Mouse (Mus musculus): ENCODE results near the gene Slc25a1.

The Slc25a1 gene

DNA sequence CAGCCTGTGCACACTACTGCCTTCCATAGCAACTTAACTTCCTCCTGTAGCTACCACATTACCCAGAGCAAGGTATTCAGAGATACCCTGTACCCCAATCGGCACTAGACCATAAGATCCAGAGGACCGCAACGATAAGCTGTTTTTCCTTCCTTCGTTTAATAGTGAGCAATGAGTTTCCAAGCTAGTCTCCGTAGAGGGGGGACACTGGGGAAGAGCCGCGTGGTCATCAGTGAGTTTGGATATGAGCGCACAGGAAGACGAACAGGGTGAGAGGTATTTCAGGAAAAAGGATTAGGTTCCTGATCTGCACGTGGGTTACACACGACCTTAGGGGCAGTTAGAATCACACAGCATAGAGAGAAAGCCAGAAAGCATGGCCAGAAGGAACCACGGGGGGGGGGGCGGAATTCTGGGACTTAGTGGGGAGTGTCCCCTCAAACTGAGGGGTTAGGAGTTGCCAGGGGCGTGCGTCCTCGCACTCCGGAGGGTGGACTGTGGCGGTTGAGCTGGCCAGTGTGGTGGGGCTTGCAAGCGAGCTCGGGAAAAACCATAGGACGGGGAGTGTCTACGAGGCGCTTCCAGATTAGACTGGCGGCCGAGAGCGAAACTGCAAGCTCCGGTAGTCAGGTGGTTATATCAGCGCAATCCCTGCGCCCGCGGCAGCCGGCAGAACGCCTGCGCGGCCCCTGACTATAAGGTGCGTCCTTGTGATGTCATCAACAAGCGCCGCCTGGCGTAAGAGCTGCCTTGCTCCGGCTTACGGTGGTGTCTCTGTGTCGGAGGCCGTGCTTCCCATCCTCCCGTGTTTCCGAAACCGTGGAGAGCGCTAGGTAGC lies 6.5 kb downstream of the Slc25a1 start:
- peak; percentile 97 for DNase-seq

DNA sequence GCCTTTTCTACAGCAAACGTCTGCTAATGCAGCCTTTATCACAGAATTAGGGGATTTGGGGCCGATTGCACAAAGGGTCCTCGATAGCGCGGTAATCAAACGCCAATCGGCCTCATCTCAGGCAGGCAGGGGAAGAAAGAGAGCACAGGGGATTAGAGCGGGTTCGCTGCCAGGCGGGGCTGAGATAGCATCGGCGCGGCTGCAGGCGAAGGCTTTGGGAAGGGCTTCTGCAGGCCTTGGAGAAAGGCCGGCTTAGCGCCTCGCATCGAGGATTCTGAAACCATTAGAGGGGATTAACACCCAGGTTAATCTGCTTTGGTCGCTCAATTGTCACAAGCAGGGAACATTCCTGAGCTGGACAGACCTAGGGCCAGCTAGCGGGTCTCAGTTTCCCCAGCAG lies 7.4 kb downstream of the Slc25a1 start:
- DNase-seq: no peak

DNA sequence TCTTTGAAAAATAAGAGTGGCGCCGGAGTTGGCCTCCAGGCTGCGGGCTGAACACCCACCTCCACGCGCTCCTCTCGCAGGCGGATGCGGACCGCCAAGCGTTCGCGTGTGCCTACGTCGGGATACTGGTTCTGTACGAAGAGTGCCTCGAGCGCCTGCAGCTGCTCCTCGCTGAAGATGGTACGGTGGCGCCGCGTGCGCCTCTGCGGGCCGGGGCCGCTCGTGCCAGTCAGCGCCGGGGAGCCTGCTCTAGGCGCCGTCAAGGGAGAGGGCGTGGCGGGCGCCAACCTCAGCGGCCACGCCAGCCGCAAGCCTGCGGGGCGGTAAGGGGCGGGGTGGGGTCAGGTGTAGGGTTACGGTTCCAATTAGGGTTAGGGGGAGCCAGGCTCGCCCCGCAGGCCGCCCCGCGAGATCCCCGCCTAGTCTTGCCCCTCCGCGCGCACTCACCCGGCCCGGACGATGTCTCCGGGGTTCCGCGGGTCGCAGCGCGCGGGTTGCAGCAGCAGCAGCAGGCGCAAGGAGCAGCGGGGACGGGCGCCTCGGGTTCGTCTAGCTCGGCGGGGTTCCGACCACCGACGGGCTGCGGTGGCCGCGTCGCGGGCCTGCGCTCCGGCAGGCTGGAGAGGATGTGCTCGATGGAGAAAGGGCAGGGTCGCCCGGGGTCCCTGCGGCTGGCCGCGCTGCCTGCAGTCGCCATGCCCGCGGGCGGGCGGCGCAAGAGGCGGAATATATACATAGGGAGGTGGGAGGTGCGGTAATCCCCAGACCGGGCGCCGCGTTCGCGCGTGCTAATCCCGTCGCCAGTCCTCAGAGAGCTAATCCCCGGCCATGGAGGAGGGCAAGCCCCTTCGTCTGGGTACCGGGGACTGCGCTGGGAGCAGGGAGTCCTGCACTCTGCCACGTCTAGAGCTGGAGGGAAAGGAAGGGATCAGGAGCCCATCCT lies 13.4 kb downstream of the Slc25a1 start, which contains the start of gene Gsc2:
TSS of gene Gsc2 (minus strand) at position 753 of the 943 bp plus-strand sequence.
- no peak for DNase-seq

GRCm38 (mm10) chr16:17911052-17911595 lies 16.9 kb downstream of the Slc25a1 start, which contains the start of gene Ess2:
TSS of gene Ess2 (minus strand) at chr16:17911348.
- DNase-seq: peak; percentile 95

DNA sequence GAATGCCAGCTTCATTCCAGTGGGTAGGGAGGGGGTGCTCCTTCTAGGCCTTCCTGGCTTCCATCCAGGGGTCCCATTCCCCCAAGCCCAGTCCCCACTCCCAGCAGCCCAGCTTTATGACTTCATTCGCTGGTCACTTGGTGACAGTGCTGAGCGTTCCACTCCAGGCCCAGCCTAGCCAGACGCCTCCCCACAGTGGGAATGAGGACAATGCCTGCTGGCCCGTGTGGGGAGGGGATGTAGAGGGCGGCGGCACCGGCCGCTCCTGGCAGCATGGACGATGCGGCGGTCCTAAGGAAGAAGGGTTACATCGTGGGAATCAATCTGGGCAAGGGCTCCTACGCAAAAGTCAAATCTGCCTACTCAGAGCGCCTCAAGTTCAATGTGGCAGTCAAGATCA lies 29.6 kb downstream of the Slc25a1 start, which contains the start of the genes Dgcr2 and Tssk2:
TSS of gene Dgcr2 (minus strand) at position 101 of the 400 bp plus-strand sequence.
TSS of gene Tssk2 (plus strand) at position 176 of the 400 bp plus-strand sequence.
- no peak for DNase-seq

DNA sequence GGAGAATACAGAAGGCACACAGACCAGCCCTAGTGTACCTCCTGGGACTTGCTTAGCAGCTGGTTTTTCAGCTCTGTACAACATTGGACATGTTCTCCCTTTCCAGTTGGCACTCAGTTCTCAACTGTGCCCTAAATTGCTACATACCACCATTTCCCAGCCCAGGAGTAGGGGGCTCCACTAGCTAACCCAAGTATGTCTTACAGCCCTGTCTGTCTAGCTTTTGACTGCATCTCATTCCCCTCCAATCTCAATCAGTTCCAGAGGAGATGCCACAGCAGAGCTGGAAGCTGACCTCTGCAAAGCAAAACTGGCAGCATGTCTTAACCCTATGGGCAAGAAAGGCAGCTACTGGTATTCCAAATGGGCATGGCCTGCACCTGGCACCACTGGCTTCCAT lies 31.9 kb downstream of the Slc25a1 start:
- no peak for DNase-seq

DNA sequence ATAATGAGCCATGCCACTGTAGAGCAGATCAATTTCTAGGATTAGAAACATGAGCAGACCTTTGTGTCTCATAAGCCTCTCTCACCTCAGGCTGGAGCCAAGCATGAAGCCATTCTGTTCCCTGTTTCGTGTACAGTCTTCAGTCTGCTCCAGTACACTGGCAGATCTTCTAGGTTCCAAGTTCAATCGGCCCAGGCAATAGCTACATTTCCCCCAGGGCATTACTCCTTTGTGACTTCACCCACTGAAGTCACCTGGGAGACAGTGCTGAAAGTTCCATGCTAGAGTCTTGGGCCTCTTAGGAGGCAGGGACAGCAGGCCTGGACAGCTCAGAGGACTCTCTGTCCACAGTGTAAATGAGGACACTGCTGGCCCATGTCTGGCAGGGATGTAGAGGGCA lies 34.1 kb downstream of the Slc25a1 start, which contains the start of gene Tssk1:
TSS of gene Tssk1 (plus strand) at position 301 of the 400 bp plus-strand sequence.
- no peak for DNase-seq

DNA sequence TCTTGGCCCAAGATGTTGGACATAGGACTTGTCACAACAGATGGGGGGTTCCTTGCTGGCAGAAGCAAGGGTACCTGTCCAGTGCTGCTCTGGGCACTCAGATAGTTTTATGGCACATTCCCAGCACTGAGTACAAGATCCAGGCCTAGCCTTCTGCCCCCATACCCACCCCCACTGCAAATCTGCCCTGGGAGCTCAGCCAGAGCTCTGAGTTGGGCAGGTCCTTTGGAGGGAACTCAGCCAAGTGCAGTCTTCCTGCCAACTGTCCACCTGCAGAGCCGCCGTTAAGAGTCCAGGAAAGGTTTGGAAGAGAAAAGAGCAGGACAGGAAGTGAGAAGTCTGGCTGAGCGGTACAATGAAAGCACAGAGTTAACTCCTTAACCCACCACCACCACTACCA lies 35.4 kb downstream of the Slc25a1 start:
- peak; percentile 86 for DNase-seq

- peak; percentile 99 for DNase-seq
Measured at GRCm38 (mm10) chr16:17891567-17891959, 36.5 kb downstream of the Slc25a1 start, which contains the start of gene Gm20518. TSS of gene Gm20518 (minus strand) at chr16:17891671.

DNA sequence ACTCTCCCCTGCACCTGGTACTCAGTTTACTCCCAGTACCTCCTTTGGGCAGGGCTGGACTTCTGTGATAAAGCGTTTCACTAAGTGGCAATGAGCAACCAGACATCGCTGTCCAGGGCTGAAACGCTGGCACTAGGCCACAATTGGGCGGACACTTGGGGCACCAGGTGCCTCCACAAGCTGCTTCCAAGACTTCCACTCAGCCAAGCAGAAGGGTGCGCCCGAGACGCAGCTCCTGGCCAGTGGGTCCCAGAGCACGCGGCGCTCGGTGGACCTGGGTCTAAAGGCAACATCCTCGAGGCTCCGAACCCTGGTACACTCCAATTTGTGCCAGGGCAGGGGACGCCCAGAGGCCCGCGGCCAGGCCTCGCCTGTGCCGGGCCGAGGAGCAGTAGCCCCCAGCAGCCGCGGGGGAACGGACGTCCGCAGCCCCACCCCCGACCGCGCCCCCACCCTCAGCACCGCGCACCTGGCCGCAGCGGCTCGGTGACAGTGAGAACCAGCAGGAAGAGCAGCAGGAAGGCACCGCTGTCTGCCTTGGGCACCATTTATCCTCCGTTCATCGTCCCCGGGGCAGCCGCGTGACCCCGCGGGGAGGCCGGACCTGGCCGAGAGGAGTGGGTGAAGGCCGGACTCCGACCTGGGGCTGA lies 37.0 kb downstream of the Slc25a1 start:
- DNase-seq: peak; percentile 89

DNA sequence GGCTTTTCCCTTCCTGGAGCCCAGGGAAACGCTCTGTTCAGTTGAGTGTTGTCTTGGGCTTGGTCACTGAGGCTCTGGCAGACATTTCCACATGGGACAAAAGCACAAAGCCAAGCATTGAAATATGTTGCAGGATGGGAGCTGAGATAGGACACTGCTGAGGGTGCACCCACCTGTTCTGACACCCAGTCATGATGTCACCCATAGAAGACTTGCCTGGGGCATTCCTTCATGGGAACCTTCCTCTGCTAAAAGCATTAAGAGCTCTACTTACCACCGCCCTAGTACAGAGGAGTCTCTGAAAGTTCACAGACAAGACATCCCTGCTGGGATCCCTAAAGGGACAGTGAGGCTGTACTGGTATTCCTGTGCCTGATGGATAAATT lies 37.7 kb downstream of the Slc25a1 start:
- no peak for DNase-seq

DNA sequence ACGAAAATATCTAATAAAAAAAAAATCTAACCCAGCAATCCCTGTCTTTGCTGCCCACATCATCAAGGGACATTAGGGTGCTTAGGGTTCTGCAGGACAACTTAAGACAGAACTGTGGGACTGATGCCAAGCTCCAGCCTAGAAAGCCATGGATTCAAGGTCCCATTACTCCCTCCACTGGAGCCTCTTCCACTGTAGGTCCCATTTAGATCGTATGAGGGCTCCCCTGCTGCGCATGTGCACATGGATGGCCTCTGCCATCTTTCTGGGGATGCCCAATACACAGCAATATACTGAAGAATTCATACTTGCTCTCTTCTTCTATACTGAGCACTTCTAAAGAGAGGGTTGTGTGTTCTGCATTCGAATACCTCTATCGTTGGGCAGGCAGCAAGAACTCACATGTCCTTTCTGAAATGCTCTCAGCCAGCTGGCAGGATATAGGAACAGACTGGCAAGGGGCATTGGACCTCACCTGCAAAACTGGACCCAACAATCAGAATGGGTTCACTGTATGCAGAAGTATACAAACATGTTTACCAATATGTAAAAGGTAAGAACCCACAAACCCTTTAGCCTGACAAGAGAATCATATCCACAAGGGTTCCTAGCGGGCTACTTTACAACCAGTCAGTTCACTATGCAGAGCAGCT lies 38.2 kb downstream of the Slc25a1 start:
- DNase-seq: no peak

- no peak for DNase-seq
Measured at GRCm38 (mm10) chr16:17884116-17884515, 43.9 kb downstream of the Slc25a1 start.

- DNase-seq: no peak
Measured at GRCm38 (mm10) chr16:17882196-17882595, 45.8 kb downstream of the Slc25a1 start.

DNA sequence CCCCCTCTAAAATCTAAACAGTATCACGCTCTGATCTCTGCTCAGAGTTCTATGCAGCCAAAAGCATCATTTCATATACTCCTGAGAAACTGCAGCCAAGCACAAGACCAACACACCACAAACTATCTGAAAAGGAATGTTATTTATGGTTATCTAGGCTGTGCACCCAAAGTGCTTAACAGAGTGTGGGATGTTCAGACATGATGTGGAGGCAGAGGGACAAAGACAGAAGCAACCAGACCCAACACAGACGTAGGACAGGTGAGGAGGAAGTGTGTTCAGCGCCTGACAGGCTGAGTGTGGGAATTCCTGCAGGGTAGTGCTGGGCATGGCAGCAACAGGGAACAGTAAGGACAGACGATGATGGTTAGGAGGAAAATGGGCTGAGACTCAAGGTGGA lies 48.4 kb downstream of the Slc25a1 start:
- no peak for DNase-seq

DNA sequence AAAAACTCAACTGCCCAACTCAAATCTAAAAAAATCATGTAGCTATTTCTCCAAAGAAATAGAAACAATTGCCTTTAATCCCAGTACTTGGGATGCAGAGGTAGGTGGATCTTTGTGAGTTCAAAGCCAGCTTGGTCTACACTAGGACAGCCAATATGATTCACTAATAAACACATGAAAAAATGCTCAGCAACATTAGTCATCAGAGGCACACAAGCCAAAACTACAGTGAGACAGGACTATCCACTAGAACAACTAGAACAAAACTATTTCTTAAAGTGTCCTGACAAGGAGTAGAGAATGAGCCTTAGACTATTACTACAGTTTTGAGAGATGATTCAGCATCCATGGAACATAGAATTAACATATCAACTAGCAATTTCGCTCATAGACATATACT lies 51.9 kb downstream of the Slc25a1 start:
- DNase-seq: no peak
